Mouse (Mus musculus) liver, postnatal 0 days (tissue): Measurements from ENCODE around the gene Cep112.

ENCODE experiments used
- CTCF ChIP-seq: sonication (generic); IDR thresholded peaks from 2 replicates; pipeline ENCODE4 v1.5.1; 2016; ENCODE audit warnings: antibody characterized with exemption, low read depth
- EP300 ChIP-seq: IDR thresholded peaks from 2 replicates; pipeline ENCODE4 v1.6.1; 2016; ENCODE audit warnings: antibody characterized with exemption, low read depth, mild to moderate bottlenecking

DNA sequence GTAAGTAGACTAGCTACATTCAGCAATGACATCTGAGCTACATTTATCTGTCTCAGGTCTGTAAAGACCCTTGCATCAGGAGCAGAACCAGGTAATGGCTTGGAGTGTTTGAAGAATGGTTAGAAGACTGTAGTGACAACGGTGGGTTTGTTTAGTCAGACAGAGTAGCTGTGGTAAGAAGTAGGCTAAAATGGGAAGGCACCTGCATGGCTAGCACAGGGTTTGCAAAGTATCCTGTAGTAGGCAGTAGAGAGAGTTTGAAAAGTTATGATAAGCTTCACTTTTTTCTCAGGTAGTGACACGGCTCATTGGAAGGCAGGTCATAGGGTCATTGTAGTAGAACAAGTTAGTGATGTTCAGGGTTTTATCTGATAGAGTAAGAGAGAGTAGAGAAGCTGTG is 4.1 kb downstream of the Cep112 start:
- TF ChIP-seq CTCF (no peak), EP300 (no peak)
